Comparison of ENCODE assay signal across 8 mouse cellular contexts in the genomic region with DNA sequence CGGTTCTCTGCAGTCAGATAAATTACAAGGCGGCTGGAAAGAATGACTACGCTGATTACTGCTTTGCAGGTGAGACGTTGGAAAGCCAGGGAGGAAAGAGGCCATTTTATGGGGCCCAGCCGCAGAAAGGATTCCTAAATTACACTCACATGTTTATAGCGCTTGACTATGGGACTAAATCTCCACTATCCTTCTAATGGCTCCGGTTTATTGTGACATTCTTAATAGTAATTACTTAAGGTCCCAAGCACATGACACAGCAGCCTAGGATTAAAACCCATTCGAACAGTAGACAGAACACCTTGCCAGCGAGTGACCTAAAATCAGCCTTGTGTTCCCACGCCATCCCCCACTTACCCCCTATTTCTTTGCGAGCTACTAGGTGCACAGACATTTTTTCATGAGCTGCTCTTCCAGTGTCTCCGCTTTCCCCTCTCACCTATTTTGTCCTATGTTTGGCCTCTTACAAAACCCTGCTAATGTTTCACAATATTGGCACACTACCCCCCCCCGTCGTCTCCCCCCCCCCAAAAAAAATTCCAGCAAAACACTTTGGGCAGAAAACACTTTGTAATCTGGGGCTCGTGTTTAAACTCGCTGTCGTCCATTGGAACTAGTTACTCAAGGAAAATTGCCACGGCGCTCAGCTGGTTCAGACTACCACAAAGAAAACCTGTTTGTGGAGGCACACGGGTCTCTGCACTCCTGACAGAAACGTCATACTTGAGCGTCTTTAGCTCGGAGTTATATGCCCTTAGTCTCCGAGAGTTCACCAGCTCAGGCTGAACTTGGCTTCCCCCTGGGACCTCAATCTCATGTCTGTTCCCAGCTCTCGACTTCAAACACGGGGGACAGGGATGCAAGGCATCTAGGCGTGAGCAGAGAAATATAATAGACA.
DNase-seq lines count a peak whose midpoint lies in the region; ATAC-seq lines count a peak whose summit lies in the region.

No protein-coding gene starts in this region.

- no peaks in the 10 kb centered on the region for H3K27me3 ChIP-seq in lung, embryonic 15.5 days

- peak overlapping the region; percentile 53 for H3K4me2 ChIP-seq in lung, embryonic 15.5 days

- no peak overlapping the region for H3K9ac ChIP-seq in lung, embryonic 15.5 days

- peak; percentile 11 for ATAC-seq in lung, embryonic 15.5 days (ENCODE audit: borderline replicate concordance, extremely low read depth, low FRiP score, low TSS enrichment)
- no peak for ATAC-seq in erythroblast, adult 5-6 weeks (replicated peaks; ENCODE audit: low FRiP score, poor library complexity, severe bottlenecking)

- H3K4me1 ChIP-seq in lung, embryonic 15.5 days: peaks cover 34% of the 10 kb centered on the region

- H3K4me3 ChIP-seq in lung, embryonic 15.5 days: peak overlapping the region; percentile 21

- H3K27ac ChIP-seq in lung, embryonic 15.5 days: peak overlapping the region; percentile 63

- no peaks in the 10 kb centered on the region for H3K9me3 ChIP-seq in lung, embryonic 15.5 days

- WGBS in lung, embryonic 15.5 days: 32% methylated on average over 27 of the region's 27 CpGs

- H3K36me3 ChIP-seq in lung, embryonic 15.5 days: no peaks in the 10 kb centered on the region

- DNase-seq in lung, postnatal 10 days: no peak
- DNase-seq in gonadal fat pad, adult 2 months (ENCODE audit: low read depth): peak; percentile 62
- DNase-seq in kidney, postnatal 36 days: peak; percentile 11 to 26
- DNase-seq in neural tube, embryonic 10.5 days (ENCODE audit: extremely low spot score, low spot score): peak; percentile 28
- no peak for DNase-seq in layer of hippocampus, adult 8-10 months (ENCODE audit: low spot score in 2 of 2)
- DNase-seq in left cerebral cortex, adult 18-20 months (ENCODE audit: low spot score in 2 of 2): no peak

Comparison
In these comparisons a context has a peak if more than half of its experiments do, and no peak if none do; other contexts are left out.
1. DNase-seq: peak in gonadal fat pad, adult 2 months (single experiment), kidney, postnatal 36 days (2 of 2) and neural tube, embryonic 10.5 days (single experiment); none in lung, postnatal 10 days (single experiment), layer of hippocampus, adult 8-10 months (0 of 2) and left cerebral cortex, adult 18-20 months (0 of 2).